Mouse (Mus musculus) Muller cell, postnatal 12 days (primary cell): ENCODE measurements around the gene Il25.
A peak's percentile ranks its signal among the peaks of the same experiment; 100 is the strongest.

ENCODE experiments used
- DNase-seq: peaks from one replicate; pipeline ENCODE4 v3.0.0-alpha.2; 2015; ENCODE audit errors: inconsistent ontology term

Il25 gene

DNA sequence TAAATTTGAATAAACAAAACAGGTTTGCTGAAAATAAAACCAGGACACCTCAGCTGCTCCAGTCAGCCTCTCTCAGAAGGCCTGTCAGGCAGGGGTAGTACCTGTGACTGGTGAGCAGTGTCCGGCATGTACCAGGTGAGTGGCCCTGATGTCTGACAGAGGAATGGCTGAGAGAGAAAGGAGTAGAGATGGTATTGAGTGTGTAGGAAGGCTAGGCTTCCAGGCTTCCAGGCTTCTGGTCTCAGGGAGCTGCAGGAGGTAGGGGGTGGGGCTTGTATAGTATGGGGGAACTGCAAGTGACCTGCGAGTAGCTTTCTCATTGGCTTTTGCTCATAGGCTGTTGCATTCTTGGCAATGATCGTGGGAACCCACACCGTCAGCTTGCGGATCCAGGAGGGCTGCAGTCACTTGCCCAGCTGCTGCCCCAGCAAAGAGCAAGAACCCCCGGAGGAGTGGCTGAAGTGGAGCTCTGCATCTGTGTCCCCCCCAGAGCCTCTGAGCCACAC, at the start of gene Il25:
Gene Il25 (plus strand): TSS at position 51 of the 506 bp plus-strand sequence.
- DNase-seq = peak; percentile 22

DNA sequence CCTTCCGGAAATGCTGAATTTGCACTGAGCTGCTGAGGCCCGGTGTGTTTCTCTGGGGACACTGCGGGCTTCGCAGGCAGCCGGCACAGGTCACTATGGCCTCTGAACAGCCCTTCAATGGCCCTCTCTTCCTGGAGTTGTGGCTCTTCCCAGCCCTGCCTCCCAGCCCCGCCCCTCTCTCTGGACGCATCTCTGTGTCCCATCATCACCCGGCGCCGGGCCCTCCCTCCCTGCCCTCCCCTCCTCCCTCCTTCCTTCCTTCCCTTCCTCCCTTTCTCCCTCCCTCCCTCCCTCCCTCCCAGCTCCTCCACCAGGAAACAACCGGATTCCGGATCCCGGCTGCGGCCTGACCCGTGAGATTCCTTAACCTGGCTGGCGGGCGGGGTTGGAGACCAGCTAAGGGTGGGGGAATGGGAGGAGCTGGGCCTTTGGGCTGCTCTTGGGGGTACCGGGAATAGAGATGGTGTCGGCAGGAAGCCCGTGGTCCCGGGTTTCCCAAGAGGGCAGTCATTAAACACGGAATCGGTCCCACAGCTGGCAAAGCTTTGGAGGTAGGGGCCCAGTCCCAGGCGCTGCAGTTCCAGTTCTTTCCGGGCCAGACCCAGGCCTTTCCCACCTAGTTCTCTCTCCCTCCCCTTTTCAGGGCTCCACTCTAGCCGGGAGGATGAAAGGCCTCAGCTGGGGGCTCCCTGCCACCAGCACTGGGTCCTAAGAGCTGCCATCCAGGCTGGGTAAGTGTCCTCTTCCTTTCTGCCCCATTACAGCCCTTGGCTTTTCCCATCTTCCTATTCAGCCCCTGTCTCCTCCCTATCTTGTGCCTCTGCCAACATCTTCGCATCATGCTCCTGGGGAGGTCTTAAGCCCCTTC, 49.1 kb upstream of the Il25 start, which contains the start of the genes Bcl2l2 and Gm20521:
Gene Bcl2l2 (plus strand): TSS at position 224 of the 868 bp plus-strand sequence.
Gene Gm20521 (plus strand): TSS at position 288 of the 868 bp plus-strand sequence.
- peak; percentile 97 for DNase-seq

DNA sequence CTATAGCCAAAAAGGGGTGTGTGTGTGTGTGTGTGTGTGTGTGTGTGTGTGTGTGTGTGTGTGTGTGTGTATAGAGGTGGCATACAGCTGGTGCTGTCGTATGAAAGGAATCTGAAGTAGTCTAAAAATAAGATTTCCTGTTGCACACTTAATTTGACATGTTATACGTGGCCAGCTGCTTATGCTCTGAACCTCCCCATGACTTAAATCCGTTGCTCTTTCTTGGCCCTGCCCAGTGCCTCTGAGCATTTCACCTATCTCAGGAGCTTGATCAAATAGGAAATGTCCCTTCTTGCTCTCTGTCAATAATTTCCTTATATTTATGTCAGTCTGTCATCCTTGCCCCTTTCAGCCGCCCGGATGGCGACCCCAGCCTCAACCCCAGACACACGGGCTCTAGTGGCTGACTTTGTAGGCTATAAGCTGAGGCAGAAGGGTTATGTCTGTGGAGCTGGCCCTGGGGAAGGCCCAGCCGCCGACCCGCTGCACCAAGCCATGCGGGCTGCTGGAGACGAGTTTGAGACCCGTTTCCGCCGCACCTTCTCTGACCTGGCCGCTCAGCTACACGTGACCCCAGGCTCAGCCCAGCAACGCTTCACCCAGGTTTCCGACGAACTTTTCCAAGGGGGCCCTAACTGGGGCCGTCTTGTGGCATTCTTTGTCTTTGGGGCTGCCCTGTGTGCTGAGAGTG, 48.3 kb upstream of the Il25 start:
- no peak for DNase-seq

DNA sequence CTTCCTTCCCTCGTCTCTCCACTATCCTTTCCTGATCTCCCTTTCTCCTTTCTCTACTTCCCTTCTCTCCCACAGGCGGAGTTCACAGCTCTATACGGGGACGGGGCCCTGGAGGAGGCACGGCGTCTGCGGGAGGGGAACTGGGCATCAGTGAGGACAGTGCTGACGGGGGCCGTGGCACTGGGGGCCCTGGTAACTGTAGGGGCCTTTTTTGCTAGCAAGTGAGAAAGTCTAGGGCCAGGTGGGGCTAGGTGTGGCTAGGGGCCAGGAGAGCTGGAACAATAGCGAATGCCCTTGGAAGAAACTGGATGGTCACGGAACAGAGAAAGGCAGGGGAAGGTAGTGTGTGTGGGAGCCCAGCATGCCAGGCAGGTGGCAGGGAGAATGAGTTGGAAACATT, 47.2 kb upstream of the Il25 start:
- DNase-seq = no peak

DNA sequence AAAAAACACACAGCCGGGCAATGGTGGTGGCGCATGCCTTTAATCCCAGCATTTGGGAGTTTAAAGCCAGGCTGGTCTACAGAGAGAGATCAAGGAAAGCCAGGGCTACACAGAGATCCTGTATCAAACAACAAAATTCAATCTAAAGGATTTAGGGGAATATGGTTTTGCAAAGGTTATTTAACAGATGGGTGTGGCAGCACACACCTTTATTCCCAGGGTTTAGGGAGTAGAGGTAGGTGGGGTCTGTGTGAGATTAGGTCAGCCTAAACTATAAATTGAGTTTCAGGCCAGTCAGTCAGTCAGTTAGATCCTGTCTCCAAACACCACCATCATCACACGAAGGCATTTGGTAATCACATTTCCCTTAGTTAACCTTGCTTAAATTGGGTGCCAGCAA, 40.3 kb upstream of the Il25 start, which contains the start of gene Pabpn1:
Gene Pabpn1 (plus strand): TSS at position 301 of the 400 bp plus-strand sequence.
- no peak for DNase-seq

DNA sequence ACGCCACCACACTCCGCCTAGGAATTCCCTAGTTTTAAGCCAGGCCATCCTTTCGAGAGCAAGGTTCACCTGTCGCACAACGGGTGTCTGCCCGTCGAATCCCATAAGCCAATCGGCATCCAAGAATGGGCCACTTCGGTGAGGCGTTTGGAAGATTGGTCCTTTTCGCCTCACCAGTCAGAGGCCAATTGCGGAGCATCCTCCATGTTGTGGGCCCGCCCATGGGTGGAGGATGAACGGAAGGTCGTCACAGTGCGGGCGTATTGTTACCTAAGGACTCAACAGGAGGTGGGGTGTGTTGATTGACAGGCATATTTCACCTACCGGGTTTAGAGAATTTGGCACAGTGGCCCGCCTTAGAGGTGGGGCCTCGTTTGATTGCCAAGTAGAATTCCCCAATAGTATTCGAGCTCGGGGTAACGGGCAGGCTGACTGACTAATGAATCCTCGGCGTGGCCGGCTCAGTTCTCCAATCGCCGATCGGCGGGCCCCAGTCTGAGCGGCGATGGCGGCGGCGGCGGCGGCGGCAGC, 38.8 kb upstream of the Il25 start:
- DNase-seq = peak; percentile 99

DNA sequence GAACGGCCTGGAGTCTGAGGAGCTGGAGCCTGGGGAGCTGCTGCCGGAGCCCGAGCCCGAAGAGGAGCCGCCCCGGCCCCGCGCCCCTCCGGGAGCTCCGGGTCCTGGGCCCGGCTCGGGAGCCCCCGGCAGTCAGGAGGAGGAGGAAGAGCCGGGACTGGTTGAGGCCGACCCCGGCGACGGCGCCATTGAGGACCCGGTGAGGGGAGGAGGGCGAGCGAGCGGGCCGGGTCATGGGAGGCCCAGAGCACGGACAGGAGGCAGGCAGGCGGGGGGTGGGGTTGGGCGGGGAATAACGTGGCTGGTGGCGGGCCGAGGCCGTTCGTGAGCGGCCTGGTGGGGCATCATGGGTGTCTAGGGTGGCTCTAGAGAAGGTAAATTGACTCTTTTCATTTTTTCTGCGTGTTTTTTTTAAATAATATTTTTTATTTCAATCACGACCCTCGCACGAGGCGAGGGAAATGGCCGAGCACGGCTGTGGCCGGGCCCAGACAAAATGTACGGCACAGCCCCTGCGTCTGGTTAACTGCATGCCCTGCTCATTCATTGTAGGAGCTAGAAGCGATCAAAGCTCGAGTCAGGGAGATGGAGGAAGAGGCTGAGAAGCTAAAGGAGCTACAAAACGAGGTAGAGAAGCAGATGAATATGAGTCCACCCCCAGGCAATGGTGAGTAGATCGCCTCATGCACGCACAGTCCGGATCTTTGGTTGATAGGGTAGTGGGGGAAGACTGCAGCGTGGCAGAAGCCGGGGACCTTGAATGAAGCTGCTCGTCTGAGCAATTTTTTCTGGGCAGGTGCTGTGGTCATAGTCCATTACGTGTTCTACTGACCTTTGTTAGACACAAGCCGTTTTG, 38.0 kb upstream of the Il25 start:
- peak; percentile 77 for DNase-seq

DNA sequence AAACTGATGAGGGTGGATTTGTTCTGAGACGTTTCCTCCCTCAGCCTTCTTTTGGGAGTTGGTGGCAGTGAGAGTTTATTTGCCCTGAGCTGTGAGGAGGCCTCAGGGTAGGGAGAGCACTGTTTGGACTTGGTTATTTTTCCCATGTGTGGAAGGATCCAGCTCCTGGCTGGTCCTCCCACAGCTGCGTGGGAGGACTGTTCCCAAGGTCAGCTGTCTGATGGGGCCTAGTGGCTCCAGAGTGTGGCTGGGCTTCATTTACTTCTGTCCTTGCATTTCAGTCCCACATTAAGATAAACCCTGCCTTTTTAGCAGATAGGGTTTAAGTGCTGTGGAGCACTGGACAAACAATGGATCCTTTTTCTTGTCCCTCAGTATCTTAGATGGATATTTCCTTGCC, 35.0 kb upstream of the Il25 start:
- DNase-seq = no peak

DNA sequence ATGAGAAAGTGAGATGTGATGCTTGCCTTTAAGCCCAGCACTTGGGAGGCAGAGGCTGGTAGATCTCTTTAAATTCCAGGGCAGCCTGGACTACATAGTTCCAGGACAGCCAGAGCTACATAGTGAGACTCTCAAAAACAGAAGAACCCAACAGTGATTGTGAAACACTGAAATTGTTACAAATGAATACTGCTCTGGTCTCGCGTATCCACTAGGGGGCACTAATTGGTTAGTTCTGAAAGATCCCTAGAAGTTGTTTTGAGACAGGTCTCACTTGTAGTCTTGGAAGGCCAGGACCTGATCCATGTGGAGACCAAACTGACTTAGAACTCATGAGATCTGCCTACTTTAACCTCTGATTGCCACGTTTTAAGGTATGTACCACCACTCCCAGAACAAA, 32.1 kb upstream of the Il25 start:
- DNase-seq = peak; percentile 73

DNA sequence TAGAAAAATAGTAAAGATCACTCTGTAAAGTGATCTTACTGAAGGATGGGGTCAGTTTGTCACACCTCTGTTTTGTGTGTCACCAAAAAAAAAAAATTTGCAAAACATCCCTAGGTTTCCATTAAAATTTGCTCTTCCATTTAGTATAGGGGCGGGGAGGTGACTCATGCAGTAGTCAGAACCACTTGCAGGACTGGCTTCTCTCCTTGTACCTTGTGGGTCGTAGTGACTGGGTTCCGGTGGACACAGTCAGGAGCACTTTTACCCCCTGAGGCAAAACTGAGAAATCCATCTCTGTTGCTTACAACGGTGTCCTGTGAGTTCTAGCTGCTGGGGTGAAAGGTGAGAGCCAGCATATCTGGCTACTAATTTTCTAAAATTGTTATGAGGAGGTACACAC, 28.9 kb upstream of the Il25 start:
- DNase-seq = no peak

DNA sequence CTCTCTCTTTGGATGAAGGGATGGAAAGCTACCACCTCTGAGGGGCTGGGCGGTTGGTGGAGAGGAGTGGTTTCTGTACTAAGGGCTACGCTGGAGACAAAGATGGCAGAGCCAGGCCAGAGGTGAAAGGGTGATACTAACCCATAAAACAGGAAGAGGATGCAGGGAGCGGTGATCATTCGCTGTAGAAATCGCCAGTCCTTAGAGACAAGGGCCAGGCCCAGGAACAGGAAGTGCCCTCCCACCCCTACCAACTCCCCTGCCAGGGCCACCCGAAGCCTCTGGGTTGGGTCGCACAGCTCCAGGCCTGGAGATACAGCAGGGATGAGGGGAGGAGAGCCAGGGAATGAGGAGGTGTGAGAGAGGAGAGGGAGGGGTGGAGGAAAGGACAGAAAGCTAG, 23.8 kb upstream of the Il25 start:
- DNase-seq = no peak

DNA sequence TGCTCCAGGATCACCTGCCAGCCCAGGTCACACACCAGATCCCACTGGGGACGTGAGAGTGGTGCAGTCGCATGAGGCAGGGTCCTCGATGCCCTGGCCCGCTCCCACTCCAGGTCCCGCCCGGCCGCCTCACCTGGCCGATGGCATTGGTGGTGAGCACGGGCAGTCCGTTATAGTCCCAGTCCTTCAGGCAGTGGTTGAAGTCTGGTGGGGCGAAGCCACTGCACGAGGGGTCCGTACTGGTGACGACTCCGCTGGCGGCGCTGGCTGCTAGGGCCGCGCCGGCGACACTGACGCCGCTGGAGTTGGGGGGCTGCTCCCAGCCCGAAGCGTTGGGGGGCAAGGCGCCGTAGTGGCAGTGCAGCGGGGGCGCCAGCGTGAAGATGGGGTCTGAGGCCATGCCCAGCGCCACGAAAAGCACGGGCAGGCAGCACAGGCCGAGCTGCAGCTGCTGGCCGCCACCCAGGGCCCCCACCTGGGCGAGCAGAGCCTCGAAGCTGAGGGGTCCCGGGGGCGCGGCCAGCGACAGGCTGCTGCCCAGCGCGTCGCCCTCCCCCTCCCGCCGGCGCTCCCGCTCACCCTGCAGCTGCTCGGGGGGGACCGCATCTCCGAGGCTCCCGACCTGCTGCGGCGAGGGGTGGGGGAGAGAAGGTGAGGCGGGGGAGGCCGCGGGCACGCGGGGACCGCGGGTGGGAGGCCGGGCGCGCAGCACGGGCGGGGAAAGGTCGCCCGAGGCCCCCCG, 20.2 kb upstream of the Il25 start:
- DNase-seq = no peak

DNA sequence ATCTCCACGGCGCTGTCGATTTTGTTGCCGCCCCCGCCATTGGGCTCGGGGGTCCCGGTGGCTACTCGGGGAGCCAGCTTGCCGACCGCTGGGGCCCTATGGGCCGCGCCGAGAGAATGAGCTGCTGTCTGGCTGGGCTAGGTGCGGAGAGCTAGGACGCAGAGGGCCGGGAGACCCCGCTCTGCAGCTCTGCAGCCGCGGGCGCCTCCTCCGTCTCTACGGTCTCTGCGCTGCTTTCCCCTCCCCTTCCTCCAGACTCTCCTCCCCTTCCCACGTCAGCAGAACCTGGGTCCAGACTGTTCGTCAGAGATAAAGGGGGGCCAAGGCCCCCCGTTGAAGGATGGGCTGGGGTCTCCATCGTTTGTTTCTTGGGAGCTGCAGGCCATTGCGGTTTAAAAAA, 19.6 kb upstream of the Il25 start, which contains the start of gene Slc22a17:
Gene Slc22a17 (minus strand): TSS at position 247 of the 400 bp plus-strand sequence.
- peak; percentile 75 for DNase-seq

DNA sequence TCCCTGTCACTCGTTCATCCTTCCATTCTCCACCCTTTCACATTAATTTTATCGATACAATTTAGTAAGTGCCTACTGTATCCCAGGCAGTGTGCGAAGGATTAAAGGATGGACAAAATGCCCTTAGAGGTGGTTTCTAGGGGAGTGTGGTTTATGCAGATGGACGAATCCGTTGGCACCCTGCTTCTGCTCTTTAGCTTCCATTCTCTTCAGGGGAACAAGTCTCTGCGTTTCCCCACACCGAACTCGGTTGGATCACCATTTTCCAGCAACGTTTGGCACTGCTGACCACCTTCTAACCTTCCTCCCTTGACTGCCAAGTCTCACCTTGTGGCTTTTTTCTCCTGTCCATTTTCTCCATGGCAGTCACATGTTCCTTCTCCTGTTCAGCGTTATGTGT, 19.2 kb upstream of the Il25 start:
- DNase-seq = no peak

DNA sequence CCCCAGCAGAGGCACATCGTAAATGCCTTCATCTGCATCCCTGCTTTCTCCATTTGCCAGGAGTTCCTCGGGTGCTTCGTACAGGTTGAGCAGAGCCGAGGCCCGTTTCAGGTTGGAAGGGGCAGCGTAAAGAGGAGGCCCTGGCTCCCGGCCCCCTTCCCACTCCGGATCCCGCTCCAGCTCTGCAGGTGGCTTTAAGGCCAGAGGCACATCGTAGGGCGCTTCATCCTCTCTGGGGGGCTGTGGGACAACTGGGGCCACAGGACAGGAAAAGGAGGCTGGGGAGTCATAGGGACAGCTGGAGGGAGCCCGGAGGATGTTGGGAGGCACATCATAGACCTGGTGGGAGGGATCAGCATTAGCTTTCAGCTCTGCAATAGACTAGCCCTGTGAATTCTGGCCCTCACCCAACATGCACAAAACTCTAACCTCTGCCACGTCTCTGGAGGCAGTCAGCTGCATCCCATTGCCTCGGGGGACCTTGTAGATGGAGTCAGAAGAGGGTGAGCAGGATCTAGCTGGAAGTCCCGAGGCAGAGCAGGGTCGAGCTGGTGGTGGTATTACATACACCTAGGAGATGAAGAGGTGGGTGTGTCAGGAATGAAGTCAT, 12.3 kb upstream of the Il25 start:
- no peak for DNase-seq

DNA sequence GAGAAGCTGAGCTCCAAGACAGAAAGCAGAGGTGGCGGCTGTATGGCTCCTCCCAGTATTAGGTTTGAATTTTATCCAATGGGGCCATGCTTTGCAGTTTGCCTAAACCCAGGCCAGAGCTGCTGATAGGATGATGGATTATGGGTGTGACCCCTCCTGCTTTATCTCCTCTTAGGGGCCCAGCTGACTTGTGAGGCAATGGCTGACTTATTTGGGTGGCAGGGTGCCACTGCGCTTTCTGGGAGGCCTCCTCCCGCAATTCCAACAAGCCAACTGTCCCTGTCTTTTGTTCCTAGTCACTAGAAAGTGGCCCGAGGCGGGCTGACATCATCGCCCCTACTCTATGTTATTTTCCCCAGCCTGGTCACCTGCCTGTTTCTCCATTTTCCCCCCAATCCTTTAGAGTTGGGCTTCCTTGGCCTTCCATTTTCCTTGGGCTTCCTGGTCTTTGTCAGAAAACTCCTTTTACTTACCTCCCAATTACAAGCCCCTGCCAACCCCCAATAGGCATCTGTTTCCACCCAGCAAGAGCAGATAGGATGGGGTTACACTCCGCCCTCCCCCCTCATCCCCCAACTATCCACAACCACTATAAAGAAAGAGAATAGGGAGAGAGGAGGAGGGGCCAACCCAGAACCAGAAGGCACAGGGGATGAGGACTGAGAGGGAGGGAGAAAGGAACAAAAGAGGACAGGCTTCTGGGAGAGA, 7.7 kb upstream of the Il25 start:
- DNase-seq = no peak

DNA sequence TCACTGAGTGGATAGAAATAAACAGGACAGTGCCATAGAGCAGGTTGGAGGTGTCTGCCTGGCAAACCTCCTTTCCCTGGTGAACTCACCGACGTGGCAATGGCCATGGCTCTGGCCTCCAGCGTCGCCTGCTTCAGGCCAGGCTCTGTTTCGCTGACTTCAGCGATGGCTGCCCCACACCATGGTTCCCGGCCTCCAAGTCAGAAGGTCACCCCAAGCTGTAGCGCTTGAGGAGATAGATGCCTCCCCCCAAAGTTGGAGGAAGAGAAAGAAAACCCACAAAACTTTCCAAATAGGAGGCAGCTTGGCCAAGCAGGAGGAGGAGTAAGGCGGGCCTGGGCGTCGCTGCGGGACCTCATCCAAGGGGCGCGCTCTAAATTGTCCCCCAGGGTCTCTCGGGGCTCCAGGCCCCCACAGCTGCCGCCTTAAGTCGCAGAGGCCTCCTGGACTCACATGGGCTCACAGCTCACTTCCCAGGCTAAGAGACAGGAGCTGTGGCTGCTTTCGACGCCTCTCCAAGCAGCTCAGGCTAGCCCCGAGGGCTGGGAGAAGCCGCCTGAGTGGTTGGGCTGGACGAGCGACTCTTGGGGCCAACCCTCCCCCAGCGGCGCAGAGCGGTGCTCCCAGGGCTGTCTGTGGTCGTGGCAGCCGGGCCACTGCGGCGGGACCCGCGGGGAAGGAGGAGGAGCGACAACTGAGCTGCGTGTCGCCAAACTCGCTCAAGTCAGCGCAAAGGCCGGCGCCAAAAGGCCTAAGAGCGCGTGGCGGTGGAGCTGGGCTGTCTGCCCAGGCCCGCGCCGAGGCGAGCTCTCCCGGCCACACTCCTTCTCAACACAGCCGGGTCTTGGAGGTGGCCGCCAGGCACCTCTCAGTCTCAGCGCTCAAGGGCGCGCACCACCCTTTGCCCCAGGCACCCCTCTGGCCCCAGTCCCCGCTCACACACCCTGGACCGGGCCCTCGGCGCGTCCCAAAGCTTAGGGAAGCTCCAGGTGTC, 6.8 kb upstream of the Il25 start, which contains the start of gene Efs:
Gene Efs (minus strand): TSS at position 778 of the 994 bp plus-strand sequence.
- DNase-seq = peak; percentile 64
